Mouse (Mus musculus): Measurements from ENCODE around the gene Gm21818.
"Not testable (repeated sequence)": the region's sequence is repeated elsewhere in the genome, so short reads cannot be mapped to it uniquely, and the experiment has no call there.

- TF ChIP-seq CTCF, POLR2A (IDR thresholded peaks at IDR 0.05; ENCODE audit: insufficient read depth, low read depth, low read length): not testable (repeated sequence)
These were observed 22.4 kb upstream of the Gm21818 start for GRCm38 (mm10) chr13:120149660-120150407.

Data from olfactory bulb, adult 2 months (tissue).